Mouse (Mus musculus): ENCODE data around the gene F3.

DNA sequence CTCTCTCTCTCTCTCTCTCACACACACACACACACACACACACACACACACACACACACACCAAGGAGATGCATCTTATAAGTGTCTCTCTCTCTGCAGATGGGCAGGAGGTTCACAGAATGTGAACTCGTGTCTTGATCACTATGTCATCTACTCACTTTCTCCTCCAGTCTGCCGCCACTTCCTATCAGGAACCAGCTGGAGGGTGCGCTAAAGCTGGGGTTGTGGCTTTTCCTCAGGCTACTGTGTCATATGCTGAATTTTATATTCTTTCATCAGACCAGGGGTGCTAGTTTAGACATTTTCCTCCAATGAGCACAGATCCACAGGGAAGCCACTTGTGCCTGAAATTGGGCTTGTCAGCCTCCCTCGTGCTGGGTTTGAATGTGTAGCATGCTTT lies 6.3 kb downstream of the F3 start:
- TF ChIP-seq CTCF (IDR thresholded peaks at IDR 0.05; ENCODE audit: control insufficient read depth, insufficient read depth, insufficient read length) (no peak), CEBPB (IDR thresholded peaks at IDR 0.05; ENCODE audit: low read depth) (no peak), MAX (IDR thresholded peaks at IDR 0.05) (no peak), USF1 (IDR thresholded peaks at IDR 0.05; ENCODE audit: low read depth) (no peak), MYOD1 (IDR thresholded peaks at IDR 0.05; ENCODE audit: control insufficient read depth, insufficient read length, low read depth) (no peak), MYOG (IDR thresholded peaks at IDR 0.05; ENCODE audit: control insufficient read depth, extremely low read depth, insufficient read length) (no peak), FOSL1 (IDR thresholded peaks at IDR 0.05; ENCODE audit: insufficient read depth, low read length, poor library complexity, severe bottlenecking) (no peak)
